Mouse (Mus musculus) left cerebral cortex, adult 11 months (tissue): Measurements from ENCODE around the gene Strn.

ENCODE experiments used
- DNase-seq: peaks from one replicate; pipeline ENCODE4 v3.0.0; 2022; ENCODE audit warnings: low spot score

Gene Strn

DNA sequence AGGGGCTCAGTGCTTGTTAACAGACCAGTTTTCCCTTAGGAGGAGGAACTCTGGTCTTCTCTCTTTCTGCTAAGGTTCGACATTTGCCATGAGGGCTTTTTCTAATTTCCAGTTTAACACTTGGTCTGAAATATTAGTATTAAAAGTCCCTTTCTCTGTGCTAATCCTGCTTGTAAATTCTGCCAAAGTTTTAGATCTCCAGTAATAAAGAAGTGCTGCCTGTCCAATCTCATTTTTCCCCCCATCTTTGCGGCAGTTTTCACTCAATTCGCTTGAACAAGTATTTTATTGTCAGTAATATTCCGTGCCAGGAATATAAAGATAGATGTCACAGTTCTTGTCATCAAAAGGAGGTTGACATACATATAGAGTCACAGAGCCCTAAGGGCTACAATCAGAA lies at the start of gene Strn:
TSS of gene Strn (minus strand) at position 101 of the 400 bp plus-strand sequence.
- no peak for DNase-seq

DNA sequence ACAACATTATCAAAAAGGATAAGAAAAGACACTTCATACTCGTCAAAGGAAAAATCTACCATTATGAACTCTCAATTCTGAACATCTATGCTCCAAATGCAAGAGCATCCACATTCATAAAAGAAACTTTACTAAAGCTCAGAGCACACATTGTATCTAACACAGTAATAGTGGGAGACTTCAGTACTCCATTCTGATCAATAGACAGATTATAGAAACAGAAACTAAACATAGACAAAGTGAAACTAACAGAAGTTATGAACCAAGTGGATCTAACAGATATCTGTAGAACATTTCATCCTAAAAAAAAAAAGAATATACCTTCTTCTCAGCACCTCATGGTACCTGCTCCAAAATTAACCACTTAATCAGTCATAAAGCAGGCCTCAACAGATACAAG lies 41.8 kb upstream of the Strn start:
- DNase-seq = no peak

DNA sequence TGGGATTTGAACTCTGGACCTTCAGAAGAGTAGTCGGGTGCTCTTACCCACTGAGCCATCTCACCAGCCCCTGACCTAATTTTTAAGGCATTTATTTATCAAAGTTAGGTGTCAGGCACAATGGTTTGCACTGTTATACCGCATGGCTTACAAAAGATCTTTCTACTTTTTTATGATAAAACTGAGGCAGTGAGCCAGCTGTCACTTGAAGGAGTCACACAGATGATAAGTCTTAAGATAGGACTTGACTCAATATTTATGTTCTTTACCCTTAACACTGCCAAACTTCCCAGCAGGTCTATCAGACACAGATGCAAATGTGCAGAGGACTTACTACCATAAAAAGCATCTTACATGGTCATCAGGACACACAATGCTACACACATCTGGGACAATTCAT lies 35.3 kb upstream of the Strn start:
- no peak for DNase-seq

DNA sequence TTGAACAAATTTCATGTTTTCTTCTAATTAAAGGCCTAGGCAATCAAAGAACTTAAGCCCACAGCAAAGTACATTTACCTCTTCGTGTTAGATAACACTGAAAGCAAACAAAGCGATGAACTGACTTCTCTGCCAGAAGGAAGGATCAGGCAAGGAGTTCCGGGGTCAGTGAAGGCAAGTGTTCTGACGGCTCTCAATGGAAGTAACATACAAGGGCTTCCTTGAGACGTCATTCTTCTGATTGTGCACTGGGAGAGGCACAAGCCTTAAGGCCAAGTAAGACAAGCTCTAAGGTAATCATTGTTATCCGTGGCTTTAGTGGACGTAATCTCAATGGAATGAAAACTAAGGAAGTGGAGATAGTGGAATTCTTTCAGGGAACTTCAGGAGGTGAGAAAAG lies 33.9 kb upstream of the Strn start:
- DNase-seq = no peak

DNA sequence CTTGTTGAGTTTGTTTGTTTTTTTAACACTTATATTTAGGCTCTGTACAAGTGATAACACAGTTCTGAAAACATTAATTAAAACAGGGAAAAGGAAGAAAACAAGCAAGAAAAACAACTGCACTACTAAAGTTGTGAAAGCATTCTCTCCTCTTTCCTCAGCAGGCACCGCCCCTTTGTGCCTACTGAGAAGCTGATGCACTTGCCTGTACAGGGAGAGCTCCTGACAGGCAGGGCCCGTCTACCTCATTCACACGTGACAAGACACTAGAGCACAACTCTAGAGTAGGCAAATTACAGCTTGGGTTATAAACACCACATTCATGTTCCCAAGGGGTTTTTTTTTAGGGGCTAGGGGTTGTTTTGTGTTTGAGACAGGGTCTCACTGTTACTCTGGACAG lies 32.3 kb upstream of the Strn start:
- no peak for DNase-seq

DNA sequence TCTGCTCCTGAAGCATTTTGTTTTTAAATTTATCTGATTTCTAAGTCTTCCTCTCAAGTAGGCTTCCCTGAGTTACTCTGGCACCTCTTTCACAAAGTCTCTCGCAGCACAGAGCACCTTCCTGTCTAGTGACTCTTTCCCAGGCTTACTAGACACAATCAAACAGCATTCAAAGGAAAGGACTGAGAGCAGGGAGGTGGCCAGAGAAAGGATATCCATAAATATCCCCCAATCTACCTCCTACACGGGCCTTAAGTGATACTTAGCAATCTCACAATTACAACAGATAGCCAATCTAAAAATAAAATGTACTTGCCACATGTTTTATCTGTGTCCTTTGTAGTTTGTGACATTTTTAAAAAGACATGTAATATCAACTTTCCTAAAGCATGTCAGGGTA lies 31.9 kb upstream of the Strn start:
- DNase-seq = no peak

DNA sequence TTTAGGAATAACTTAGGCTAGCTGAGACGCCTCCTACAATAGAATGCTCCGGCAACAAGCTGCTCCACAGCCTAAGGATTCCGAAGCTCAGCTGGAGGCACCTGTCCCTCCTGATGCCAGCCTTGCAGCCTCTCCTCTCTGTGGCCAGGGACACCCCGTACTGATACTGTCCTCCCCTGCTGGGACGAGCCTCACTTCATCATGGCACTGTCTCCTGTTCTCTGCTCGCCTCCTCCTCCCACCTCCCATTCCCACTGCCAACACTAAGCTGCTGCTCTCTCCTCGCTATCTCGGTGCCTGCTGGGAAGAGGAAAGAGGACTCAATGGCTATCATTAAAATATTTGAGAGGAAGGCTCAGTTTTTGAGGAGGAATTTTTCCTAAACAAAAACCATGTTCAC lies 30.6 kb upstream of the Strn start:
- DNase-seq = no peak

DNA sequence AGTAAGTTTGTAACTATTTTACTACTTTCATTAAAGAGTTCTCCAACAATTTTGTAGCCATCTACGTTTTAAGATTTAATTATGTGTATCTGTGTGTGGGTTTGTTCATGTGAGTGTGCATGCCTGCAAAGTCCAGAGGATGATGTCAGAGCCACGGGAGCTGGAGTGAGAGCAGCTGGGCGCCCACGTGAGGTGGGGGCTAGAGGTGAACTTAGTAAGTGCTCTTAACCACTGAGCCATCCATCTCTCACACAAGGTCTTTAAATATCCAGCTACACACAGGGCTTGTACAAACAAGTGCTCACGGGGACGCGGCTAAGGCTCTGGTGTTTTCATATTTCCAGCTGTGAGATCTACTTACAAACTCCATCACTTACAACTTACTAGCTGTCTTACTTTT lies 29.1 kb upstream of the Strn start:
- no peak for DNase-seq

DNA sequence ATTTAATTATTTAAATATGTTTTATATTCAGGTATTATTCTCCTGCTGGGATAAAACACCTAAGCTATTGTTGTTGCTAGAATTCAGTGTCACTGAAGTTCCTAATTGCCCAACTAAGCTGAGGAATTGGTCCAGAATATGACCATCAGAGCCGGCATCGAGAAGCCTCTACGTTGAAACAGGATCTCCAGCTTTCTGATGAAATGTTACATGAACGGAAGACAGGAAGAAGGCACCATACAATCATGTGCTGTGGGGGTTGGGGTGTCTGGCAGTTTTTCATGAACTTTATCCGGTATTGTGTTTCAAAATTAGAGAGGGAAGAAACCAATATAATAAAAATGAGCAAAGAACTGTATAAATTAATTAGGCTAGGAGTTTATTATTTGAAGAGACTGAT lies 26.3 kb upstream of the Strn start:
- DNase-seq = no peak

DNA sequence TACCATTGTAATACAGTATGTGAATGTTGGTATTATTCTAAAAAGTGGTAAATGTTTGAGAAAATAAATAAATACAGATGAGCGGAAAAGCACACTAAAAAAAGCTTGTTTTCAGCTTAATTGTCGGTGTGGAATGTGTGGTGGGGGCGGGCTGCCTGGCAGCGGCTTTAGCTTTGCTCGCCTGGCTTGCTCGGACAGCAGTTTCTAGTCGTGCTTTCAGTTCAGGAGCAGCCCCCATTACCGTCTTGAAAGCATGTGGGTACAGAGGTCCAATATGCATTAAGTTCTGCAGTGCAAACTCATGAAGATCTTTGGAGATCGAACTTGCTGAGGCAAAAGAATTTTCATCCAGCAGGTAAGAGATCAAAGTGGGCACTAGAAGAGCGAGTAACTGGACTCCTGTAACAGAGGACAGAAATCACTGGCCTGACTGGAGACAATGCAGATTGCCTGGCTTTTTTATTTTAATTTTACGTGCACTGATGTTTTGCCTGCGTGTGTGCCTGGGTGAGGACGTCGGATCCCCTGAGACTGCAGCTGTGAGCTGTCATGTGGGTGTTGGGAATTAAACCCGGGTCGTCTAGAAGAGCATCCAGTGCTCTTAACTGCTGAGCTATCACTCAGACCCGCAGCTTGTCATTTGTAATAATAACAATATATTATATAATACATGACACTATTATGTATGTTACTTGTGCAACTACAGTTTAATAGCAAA lies 16.1 kb upstream of the Strn start:
- no peak for DNase-seq

DNA sequence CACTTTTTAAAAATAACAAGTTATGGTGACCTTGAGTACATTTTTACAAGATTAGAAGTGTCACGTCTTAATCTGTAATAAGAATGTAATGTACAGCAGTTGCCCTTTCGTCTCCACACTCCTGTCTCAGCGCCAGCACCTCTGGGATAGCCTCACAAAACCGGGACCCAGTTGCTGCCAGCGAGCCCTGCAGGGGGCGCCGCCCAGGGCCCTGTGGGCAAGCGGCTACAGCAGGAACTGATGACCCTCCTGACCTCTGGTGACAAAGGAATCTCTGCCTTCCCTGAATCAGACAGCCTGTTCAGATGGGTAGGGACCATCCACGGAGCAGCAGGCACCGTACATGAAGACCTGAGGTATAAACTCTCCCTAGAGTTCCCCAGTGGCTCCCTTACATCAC lies 15.1 kb upstream of the Strn start:
- no peak for DNase-seq

DNA sequence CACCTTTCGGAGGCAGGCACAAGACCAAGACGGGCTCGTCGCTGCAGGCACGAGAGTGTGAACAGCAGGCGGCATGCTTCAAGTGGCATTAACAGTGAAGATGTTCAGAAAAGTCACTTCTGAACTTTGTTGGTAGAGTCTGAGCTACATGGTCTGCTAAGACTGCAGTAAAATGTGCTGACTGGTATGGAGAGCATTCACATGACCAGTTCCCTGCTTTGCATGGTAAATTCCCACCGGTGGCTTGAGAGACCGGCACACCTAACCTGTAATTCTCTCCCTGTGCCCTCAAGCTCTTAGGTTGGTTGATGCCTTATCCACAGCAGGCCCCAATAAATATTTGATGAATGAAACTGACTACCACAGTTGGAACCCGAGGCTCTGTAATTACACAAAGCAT lies 11.4 kb upstream of the Strn start:
- no peak for DNase-seq

DNA sequence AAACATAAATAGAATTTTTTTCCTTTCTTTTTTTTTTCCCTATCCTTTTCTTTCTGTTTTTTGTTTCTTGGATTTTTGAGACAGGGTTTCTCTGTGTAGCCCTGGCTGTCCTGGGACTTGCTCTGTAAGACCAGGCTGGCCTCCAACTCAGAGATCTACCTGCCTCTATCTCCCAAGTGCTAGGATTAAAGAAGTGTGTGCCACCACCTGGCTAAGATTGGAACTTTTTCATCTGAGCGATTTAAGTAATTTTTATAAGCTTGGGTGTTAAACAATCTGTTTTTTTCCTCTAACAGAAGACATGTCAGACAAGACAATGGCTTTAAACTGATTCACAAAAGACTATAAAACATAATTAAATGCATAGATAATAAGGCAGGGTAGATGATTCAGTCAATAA lies 1.4 kb upstream of the Strn start:
- no peak for DNase-seq

DNA sequence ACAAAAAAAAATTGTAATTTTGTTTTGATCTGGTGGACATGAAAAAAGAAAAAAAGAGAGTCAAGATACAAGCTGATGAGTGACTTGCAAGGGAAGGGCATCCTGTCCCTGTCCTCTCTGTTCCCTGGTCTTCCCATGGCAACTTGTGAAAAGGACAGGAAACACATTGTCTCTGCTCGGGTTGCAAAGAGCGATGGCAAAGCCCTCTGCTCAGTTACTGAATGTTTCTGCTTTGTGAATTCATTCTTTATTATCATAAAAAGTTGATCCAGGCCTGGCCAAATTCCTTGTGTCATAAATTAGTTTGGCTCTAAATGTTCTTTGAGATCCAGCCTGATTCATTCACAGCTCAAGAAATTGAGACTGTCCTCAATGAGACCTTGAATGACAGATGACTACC lies 775 bp upstream of the Strn start:
- DNase-seq = no peak

DNA sequence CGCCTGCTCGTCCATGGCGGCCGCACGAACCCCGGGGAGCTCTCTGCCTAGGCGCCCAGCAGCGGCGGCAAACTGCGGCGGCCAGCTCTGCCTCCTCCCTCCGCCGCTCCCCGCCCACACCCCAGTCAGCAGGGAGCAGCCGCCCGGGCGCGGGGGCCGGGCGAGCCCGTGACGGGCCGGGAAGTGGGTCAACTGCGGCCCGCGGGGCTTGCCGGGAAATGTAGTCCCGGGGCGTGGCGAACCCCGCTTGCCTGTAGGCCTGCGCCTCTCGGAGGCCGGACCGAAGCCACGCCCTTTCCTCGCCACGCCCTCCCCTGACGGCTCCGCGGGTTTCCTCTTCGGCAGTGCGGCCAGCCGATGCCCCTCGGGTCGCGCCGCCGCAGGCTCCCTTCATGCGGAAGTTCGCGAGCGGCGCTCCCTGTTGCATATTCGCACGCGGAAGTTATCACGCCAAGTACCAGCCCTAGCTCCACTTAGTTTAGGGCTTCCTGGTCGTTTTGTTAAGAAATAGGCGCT lies 465 bp downstream of the Strn start:
- peak; percentile 98 for DNase-seq

DNA sequence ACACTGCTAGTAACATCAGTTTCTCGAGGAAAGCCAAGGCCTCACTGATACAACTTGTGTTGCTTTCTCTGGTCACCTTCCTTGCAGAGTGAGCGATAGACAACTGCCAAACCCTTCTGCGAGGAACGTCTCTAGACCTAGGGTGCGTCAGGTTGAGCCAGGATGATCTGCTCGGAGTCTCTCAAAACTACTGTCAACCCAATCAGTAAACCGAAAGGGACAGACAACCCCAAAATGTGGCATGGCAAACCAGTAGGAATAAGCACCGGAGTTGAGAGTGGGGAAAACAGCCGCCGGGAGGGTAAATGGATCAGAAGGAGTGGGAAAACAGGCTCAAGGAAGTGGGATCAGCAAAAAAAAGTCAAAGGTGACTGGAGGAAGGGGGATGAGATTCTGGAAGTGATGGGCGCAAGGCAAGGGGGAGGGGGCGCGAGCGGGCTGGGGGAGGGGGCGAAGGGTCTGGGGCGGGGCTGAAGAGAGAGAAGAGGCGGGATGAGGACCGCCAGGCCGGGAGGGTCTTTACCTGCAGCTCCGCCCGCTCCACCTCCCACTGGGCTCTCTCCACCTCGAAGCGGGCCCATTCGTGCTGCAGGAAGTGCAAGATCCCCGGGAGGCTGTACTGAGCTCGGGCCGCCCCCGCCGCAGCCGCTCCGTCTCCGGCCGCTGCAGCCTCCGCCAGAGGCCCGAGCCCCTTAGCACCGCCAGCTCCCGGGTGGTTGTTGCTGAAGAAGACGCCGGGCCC lies 1.1 kb downstream of the Strn start:
- DNase-seq = no peak

DNA sequence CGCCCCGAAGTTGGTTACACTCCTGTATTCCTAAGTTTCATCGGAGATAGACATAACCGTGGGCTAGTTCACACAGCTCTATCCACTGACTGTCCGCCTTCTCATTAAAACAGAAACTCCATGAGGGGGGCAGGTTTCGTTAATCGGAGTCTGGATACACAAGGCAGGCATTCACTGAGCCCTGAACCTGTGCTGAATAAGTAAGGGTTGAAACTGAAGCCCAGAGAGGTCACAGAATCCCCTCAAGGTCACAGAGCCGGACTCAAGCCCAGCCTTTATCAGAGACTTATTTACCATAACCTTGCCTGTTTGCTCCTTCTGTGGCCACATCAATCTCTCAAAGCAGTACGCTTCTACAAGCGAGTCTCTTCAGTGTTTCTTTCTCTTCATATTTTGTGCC lies 2.2 kb downstream of the Strn start:
- no peak for DNase-seq

DNA sequence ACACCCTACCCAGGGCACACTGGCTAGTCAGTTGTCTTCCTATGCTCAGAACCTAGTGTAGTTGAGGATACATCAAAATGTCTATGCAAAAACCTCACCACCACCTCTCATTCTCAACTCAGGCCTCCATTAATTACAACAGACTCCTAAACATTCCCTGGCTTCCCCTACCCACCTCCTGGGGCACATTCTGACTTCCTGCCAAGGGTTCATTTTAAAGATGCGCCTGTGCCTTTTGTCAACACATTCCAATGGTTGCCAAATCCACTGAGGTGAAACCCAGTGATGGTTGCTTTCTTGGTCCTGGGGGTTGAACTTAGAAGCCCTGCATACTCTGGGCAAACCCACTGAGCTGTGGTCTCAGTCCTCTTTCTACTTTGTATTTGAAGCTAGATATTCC lies 4.9 kb downstream of the Strn start:
- DNase-seq = no peak

DNA sequence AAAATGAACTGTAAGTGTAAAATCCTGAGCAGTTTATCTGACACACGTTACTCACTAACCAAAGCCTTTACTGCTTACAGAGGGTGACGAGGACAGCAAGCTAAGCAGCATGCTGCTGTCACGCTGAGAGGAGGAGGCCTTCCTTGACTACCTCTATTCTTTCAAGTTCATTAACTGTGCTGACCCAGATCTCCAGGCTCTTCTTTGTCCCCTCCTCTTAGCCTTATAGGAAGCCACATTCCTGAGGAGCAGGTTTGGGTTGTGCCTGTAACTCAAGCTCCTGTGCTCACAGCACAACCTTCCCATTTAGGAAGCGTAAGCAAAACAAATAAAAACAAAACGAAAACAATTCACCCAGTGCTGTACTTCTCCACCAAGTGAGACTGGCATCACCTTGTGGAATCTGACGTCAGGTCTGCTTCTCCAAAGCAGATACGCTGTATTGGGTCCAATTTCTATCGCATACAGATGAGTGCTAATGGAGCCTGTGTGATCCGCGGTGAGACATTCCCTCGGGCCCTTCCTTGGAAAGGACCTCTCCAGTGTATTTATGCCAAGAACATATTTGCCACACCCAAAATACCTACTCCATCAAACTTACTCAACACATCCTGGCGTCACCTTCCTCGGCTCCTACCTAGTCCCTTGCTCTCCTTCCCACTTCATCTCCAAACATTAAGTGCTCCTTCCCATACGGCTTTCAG lies 10.1 kb downstream of the Strn start:
- no peak for DNase-seq

DNA sequence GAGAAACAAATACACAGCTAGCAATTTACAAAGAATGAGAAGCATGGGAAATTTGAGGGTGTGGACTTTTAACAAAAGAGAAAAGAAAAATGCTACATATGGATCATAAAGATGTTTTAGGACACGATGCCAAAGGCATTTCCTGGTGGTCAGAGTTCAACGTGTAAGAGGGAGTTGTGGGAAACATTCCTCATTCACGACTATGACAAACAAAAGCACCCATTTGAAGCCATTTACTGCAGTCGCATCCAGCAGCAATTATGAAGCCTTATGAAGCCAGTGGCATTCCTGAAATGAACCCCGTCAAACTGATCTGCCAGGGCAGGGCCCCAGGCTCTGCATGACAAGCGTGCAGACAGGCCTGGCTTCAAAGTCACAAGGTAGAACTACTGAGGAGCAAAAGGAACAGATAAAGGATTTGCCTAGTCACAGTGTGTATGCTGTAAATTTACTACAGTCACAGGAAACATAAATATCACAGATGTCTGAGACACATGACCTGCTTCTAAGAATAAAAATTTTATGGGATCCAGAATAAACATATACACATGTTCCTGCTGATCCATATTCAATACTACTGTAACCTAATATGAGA lies 12.4 kb downstream of the Strn start:
- DNase-seq = no peak

DNA sequence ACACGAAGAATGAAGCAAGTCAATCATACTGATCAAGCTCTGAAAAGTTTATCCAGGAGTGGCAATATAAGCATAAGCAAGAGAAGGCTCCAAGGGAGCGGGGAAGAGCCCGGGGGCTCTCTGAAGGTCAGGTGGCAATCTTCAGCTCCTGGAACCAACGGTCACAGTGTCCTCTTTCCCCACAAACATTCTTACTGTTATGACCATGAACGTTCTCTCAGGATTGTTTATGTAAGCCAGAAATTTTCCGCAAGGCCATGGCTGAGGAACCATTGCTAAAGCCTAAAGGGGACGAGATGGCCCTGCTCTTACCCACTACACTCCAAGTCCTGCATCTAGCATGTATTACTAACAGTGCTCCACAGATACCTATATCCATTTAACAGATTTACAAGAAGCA lies 15.3 kb downstream of the Strn start:
- DNase-seq = no peak

DNA sequence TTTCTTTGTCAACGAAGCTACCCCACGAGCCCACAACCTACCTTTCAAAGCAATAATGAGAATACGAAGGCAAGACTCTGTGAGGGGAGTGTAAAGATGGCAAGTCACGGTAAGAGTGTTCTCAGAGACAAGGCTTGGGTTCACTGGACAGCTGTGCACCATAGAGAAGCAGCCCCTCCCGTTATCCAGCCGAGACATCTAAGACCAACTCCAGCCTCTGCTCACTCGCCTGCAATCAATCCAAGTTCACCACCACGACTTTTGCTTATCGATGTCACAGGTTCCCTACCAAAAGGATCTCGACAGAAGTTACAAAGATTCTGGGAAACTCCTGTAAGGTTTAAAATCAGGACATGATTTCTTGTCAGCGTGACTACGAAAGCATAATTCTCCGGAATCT lies 17.9 kb downstream of the Strn start:
- no peak for DNase-seq

DNA sequence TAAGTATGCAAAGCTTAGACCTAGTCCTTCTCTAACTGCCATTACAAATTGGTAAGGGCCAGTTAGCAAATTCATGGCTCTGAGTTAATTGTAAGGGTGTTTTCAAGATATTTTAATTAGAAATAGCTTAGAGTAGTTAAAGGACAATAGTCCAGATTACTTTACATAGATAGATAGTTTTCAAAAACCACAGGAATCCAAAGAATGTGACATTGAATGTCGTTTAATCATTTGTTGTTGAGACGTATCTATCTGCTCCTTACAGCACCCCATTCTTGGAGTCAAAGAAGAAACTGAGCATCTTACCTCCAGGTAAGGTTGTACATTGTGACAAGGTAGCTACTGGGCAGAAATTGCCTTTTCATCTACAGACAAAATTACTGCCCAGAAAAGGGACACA lies 26.7 kb downstream of the Strn start:
- no peak for DNase-seq
